Mouse (Mus musculus) myocyte (in vitro differentiated cells): ENCODE results near the gene Syt13. TPM values are rescaled to one million over a fixed set of nuclear protein-coding genes. Genes with fewer than 3 reads are reported as not detected.

Experiments
- H3K27me3 ChIP-seq: one replicate; pipeline ENCODE4 v1.6.1; 2011; ENCODE audit not compliant: control insufficient read depth, insufficient read depth, insufficient read length
- H3K36me3 ChIP-seq: one replicate; pipeline ENCODE4 v1.6.1; 2011; ENCODE audit not compliant: control insufficient read depth, insufficient read depth
- H3K4me2 ChIP-seq: one replicate; pipeline ENCODE4 v1.6.1; 2011; ENCODE audit warnings: low read depth, control low read depth
- H3K4me3 ChIP-seq: one replicate; pipeline ENCODE4 v1.5.1; 2011; ENCODE audit warnings: mild to moderate bottlenecking, control low read depth, moderate library complexity
- H3K79me2 ChIP-seq: one replicate; pipeline ENCODE4 v1.6.1; 2011; ENCODE audit not compliant: control insufficient read depth, insufficient read depth
- H3ac ChIP-seq: one replicate; pipeline ENCODE4 v1.6.1; 2011; ENCODE audit not compliant: control insufficient read depth, insufficient read length
- CEBPB ChIP-seq: IDR thresholded peaks from 2 replicates; pipeline ENCODE4 v1.6.1; 2011; ENCODE audit warnings: mild to moderate bottlenecking, moderate library complexity; ENCODE audit not compliant: poor library complexity, insufficient read depth, severe bottlenecking
- E2F4 ChIP-seq: IDR thresholded peaks from one replicate; pipeline ENCODE4 v1.6.1; 2011; ENCODE audit warnings: mild to moderate bottlenecking, control low read depth, moderate library complexity; ENCODE audit not compliant: insufficient read depth
- MAX ChIP-seq: IDR thresholded peaks from one replicate; pipeline ENCODE4 v1.6.1; 2011; ENCODE audit warnings: low read depth, mild to moderate bottlenecking, control low read depth
- MYOD1 ChIP-seq, 3 experiments: IDR thresholded peaks; one replicate each; pipeline ENCODE4 v1.6.1; 2011; ENCODE audit warnings: control low read depth in 2 of 3, low read depth in 2 of 3, mild to moderate bottlenecking in 2 of 3, moderate library complexity in 1 of 3; ENCODE audit not compliant: insufficient read length in 2 of 3, control insufficient read depth in 1 of 3
- MYOG ChIP-seq, 3 experiments: IDR thresholded peaks; one replicate each; pipeline ENCODE4 v1.6.1; 2011; ENCODE audit warnings: control low read depth in 2 of 3, low read depth in 2 of 3, mild to moderate bottlenecking in 2 of 3; ENCODE audit not compliant: insufficient read length in 2 of 3, control insufficient read depth in 1 of 3, insufficient read depth in 1 of 3
- POLR2A ChIP-seq: IDR thresholded peaks from one replicate; pipeline ENCODE4 v1.6.1; 2011; ENCODE audit warnings: low read depth, mild to moderate bottlenecking, control low read depth, moderate library complexity; ENCODE audit not compliant: insufficient read length
- POLR2AphosphoS2 ChIP-seq: IDR thresholded peaks from one replicate; pipeline ENCODE4 v1.6.1; 2011; ENCODE audit warnings: low read depth, control low read depth; ENCODE audit not compliant: insufficient read length
- REST ChIP-seq: IDR thresholded peaks from one replicate; pipeline ENCODE4 v1.6.1; 2011; ENCODE audit warnings: mild to moderate bottlenecking, control low read depth, moderate library complexity; ENCODE audit not compliant: insufficient read depth, insufficient read length
- SRF ChIP-seq: IDR thresholded peaks from one replicate; pipeline ENCODE4 v1.6.1; 2011; ENCODE audit warnings: low read depth; ENCODE audit not compliant: control insufficient read depth, insufficient read length
- TCF12 ChIP-seq: IDR thresholded peaks from one replicate; pipeline ENCODE4 v1.6.1; 2011; ENCODE audit warnings: mild to moderate bottlenecking, control low read depth; ENCODE audit not compliant: poor library complexity, insufficient read depth, severe bottlenecking
- TCF3 ChIP-seq: IDR thresholded peaks from one replicate; pipeline ENCODE4 v1.6.1; 2011; ENCODE audit warnings: low read depth, control low read depth; ENCODE audit not compliant: insufficient read length
- USF1 ChIP-seq: IDR thresholded peaks from one replicate; pipeline ENCODE4 v1.6.1; 2011; ENCODE audit warnings: low read depth, mild to moderate bottlenecking, control low read depth, moderate library complexity
- polyA plus RNA-seq: library from polyadenylated mRNA; unstranded; fragments of >200 nt; fragmentation: generic; extraction: Trizol; gene quantifications from one replicate; pipeline ENCODE4 v1.2.1, GENCODE M21; 2012; ENCODE audit warnings: missing spikeins

Syt13 gene
- polyA plus RNA-seq, 1 experiment = 49.7 TPM

- Histone ChIP-seq H3K27me3 (no peaks in the 10 kb centered on the region), H3ac (no peak overlapping the region), H3K79me2 (no peaks in the 10 kb centered on the region), H3K36me3 (peaks cover 17% of the 10 kb centered on the region), H3K4me3 (no peak overlapping the region), H3K4me2 (no peak overlapping the region)
- TF ChIP-seq POLR2AphosphoS2 = no peak
- no peak for TF ChIP-seq REST
- no peak for TF ChIP-seq MAX
- TF ChIP-seq MYOD1 (IDR thresholded peaks at IDR 0.05; ENCODE audit: control insufficient read depth in 1 of 3, insufficient read length in 2 of 3, low read depth in 2 of 3) = no peak
- TF ChIP-seq E2F4 = no peak
- no peak for TF ChIP-seq MYOG (IDR thresholded peaks at IDR 0.05; ENCODE audit: control insufficient read depth in 1 of 3, insufficient read depth in 1 of 3, insufficient read length in 2 of 3, low read depth in 2 of 3)
- no peak for TF ChIP-seq POLR2A
- no peak for TF ChIP-seq TCF12
Observed at GRCm38 (mm10) chr2:92940963-92941362, 26.1 kb downstream of the Syt13 start.

GRCm38 (mm10) chr2:92941463-92941862 lies 26.6 kb downstream of the Syt13 start:
- Histone ChIP-seq H3K79me2 (no peaks in the 10 kb centered on the region), H3K36me3 (peaks cover 17% of the 10 kb centered on the region), H3K4me2 (no peak overlapping the region), H3ac (no peak overlapping the region), H3K27me3 (no peaks in the 10 kb centered on the region), H3K4me3 (no peak overlapping the region)
- TF ChIP-seq REST (no peak), MYOG (IDR thresholded peaks at IDR 0.05; ENCODE audit: control insufficient read depth in 1 of 3, insufficient read depth in 1 of 3, insufficient read length in 2 of 3, low read depth in 2 of 3) (no peak), USF1 (no peak), TCF3 (no peak), MYOD1 (IDR thresholded peaks at IDR 0.05; ENCODE audit: control insufficient read depth in 1 of 3, insufficient read length in 2 of 3, low read depth in 2 of 3) (no peak), MAX (no peak), POLR2AphosphoS2 (no peak), POLR2A (no peak), TCF12 (no peak), CEBPB (no peak), E2F4 (no peak), SRF (no peak)

GRCm38 (mm10) chr2:92943406-92943805 lies 28.5 kb downstream of the Syt13 start:
- Histone ChIP-seq H3ac (no peak overlapping the region), H3K36me3 (peaks cover 17% of the 10 kb centered on the region), H3K4me2 (no peak overlapping the region), H3K79me2 (no peaks in the 10 kb centered on the region), H3K27me3 (no peaks in the 10 kb centered on the region), H3K4me3 (no peak overlapping the region)
- TF ChIP-seq TCF3 (no peak), TCF12 (no peak), E2F4 (no peak), POLR2A (no peak), POLR2AphosphoS2 (no peak), CEBPB (no peak), MAX (no peak), REST (no peak), MYOD1 (IDR thresholded peaks at IDR 0.05; ENCODE audit: control insufficient read depth in 1 of 3, insufficient read length in 2 of 3, low read depth in 2 of 3) (no peak), USF1 (no peak), SRF (no peak), MYOG (IDR thresholded peaks at IDR 0.05; ENCODE audit: control insufficient read depth in 1 of 3, insufficient read depth in 1 of 3, insufficient read length in 2 of 3, low read depth in 2 of 3) (no peak)

- H3K4me2 ChIP-seq = no peak overlapping the region
- peaks cover 17% of the 10 kb centered on the region for H3K36me3 ChIP-seq
- H3K79me2 ChIP-seq = no peaks in the 10 kb centered on the region
- H3ac ChIP-seq = no peak overlapping the region
- no peak overlapping the region for H3K4me3 ChIP-seq
- H3K27me3 ChIP-seq = no peaks in the 10 kb centered on the region
- no peak for TF ChIP-seq TCF3
- no peak for TF ChIP-seq SRF
- no peak for TF ChIP-seq CEBPB
- no peak for TF ChIP-seq POLR2A
- TF ChIP-seq MAX = no peak
- no peak for TF ChIP-seq MYOG (IDR thresholded peaks at IDR 0.05; ENCODE audit: control insufficient read depth in 1 of 3, insufficient read depth in 1 of 3, insufficient read length in 2 of 3, low read depth in 2 of 3)
Observed at GRCm38 (mm10) chr2:92944356-92944755, 29.5 kb downstream of the Syt13 start.

- no peaks in the 10 kb centered on the region for H3K79me2 ChIP-seq
- H3K4me2 ChIP-seq = peak overlapping the region; percentile 0
- H3K36me3 ChIP-seq = peaks cover 17% of the 10 kb centered on the region
- TF ChIP-seq TCF3 = no peak
- no peak for TF ChIP-seq SRF
- TF ChIP-seq MAX = no peak
- no peak for TF ChIP-seq MYOG (IDR thresholded peaks at IDR 0.05; ENCODE audit: control insufficient read depth in 1 of 3, insufficient read depth in 1 of 3, insufficient read length in 2 of 3, low read depth in 2 of 3)
- peak; percentile 76 for TF ChIP-seq CEBPB
- TF ChIP-seq USF1 = peak; percentile 88
- H3ac ChIP-seq = no peak overlapping the region
- H3K27me3 ChIP-seq = no peaks in the 10 kb centered on the region
- H3K4me3 ChIP-seq = no peak overlapping the region
Observed at GRCm38 (mm10) chr2:92945125-92945746, 30.3 kb downstream of the Syt13 start.
